13 mouse cellular contexts compared by ENCODE assay signal in genomic region chr2:93286321-93286720, GRCm38 (mm10). TPM values are rescaled to one million over a fixed set of nuclear protein-coding genes. Genes with fewer than 3 reads are reported as not detected.
DNase-seq lines count a peak whose midpoint lies in the region; ATAC-seq and TF ChIP-seq lines count a peak whose summit lies in the region.
"Had no signal": no experiment of that assay in that cellular context is flagged by ENCODE, and none has a peak within 500 bp of the region (broad histone marks: within the 10 kb centered on the region; RNA-seq: fewer than 3 reads in every experiment).

No protein-coding gene starts in this region.

- no peaks in the 10 kb centered on the region for H3K27me3 ChIP-seq in embryonic facial prominence, embryonic 10.5 days (replicated peaks; ENCODE audit: low read depth, poor library complexity, severe bottlenecking)
- no peaks in the 10 kb centered on the region for H3K27me3 ChIP-seq in hindbrain, embryonic 11.5 days (ENCODE audit: control insufficient read depth, insufficient read depth, low read length)
- H3K27me3 ChIP-seq in midbrain, embryonic 12.5 days, result no peaks in the 10 kb centered on the region
- no peaks in the 10 kb centered on the region for H3K27me3 ChIP-seq in heart, adult 2 months (ENCODE audit: control insufficient read depth, insufficient read depth, low read length)

- peaks cover 97% of the 10 kb centered on the region for H3K4me1 ChIP-seq in embryonic facial prominence, embryonic 10.5 days
- peaks cover 52% of the 10 kb centered on the region for H3K4me1 ChIP-seq in hindbrain, embryonic 11.5 days (replicated peaks; ENCODE audit: control insufficient read depth, insufficient read depth, low read length)
- peaks cover 91% of the 10 kb centered on the region for H3K4me1 ChIP-seq in midbrain, embryonic 12.5 days
- H3K4me1 ChIP-seq in heart, adult 2 months (ENCODE audit: control insufficient read depth, insufficient read depth, low read length), result peaks cover 7% of the 10 kb centered on the region

- H3K9ac ChIP-seq in hindbrain, embryonic 11.5 days (ENCODE audit: low read depth, low read length), result peak overlapping the region; percentile 32; the same call in 1 of the 2 replicates
- H3K9ac ChIP-seq in midbrain, embryonic 12.5 days (replicated peaks), result peak overlapping the region; percentile 34
- H3K9ac ChIP-seq in heart, adult 2 months (ENCODE audit: low read depth, low read length), result no peak overlapping the region
- H3K9ac ChIP-seq: limb, embryonic 13.5 days; lung, embryonic 14.5 days had no signal

- no peaks in the 10 kb centered on the region for H3K79me2 ChIP-seq in heart, adult 2 months (replicated peaks; ENCODE audit: control insufficient read depth, insufficient read depth, low read length)

- no peaks in the 10 kb centered on the region for H3K9me3 ChIP-seq in embryonic facial prominence, embryonic 10.5 days
- no peaks in the 10 kb centered on the region for H3K9me3 ChIP-seq in hindbrain, embryonic 11.5 days (ENCODE audit: control insufficient read depth, low read length)
- H3K9me3 ChIP-seq in midbrain, embryonic 12.5 days, result no peaks in the 10 kb centered on the region
- H3K9me3 ChIP-seq: limb, embryonic 13.5 days had no signal

- no peak overlapping the region for H3K4me2 ChIP-seq in hindbrain, embryonic 11.5 days (replicated peaks; ENCODE audit: low read depth, low read length)
- no peak overlapping the region for H3K4me2 ChIP-seq in midbrain, embryonic 12.5 days (replicated peaks)
- H3K4me2 ChIP-seq: limb, embryonic 13.5 days; lung, embryonic 14.5 days had no signal

- no peak for TF ChIP-seq EP300 in heart, adult 2 months (IDR thresholded peaks at IDR 0.05; ENCODE audit: insufficient read depth, low read depth, low read length)

- H3K36me3 ChIP-seq in embryonic facial prominence, embryonic 10.5 days (replicated peaks), result no peaks in the 10 kb centered on the region
- no peaks in the 10 kb centered on the region for H3K36me3 ChIP-seq in hindbrain, embryonic 11.5 days (ENCODE audit: control insufficient read depth, insufficient read depth, low read length)
- H3K36me3 ChIP-seq in midbrain, embryonic 12.5 days, result no peaks in the 10 kb centered on the region
- no peaks in the 10 kb centered on the region for H3K36me3 ChIP-seq in heart, adult 2 months (ENCODE audit: control insufficient read depth, insufficient read depth, low read length)
- H3K36me3 ChIP-seq: limb, embryonic 13.5 days had no signal

- DNase-seq in MN1 (ENCODE audit: low spot score), result peak; percentile 81
- DNase-seq in embryonic facial prominence, embryonic 10.5 days (ENCODE audit: low spot score), result no peak
- no peak for DNase-seq in hindbrain, embryonic 11.5 days (ENCODE audit: low spot score)
- no peak for DNase-seq in frontal cortex, adult 2 months (ENCODE audit: extremely low spot score in 1 of 2, low spot score in 1 of 2)
- no peak for DNase-seq in embryo, embryonic 10.5 days (ENCODE audit: low spot score)
- DNase-seq in heart, adult 2 months, result no peak
- no peak for DNase-seq in layer of hippocampus, adult 18-20 months (ENCODE audit: low spot score in 2 of 2)
- DNase-seq: cerebellum, postnatal 10 days; lung, embryonic 14.5 days had no signal

- no peak for TF ChIP-seq POLR2A in heart, adult 2 months (IDR thresholded peaks at IDR 0.05; ENCODE audit: insufficient read depth, low read depth, low read length)

- ATAC-seq in hindbrain, embryonic 11.5 days (ENCODE audit: low FRiP score), result no peak
- peak; percentile 17; the same call in 1 of the 2 replicates for ATAC-seq in midbrain, embryonic 12.5 days (ENCODE audit: low FRiP score, low read depth)
- ATAC-seq: inflammation-experienced regulatory T-cells, adult 6 months had no signal

- no peak overlapping the region for H3K4me3 ChIP-seq in embryonic facial prominence, embryonic 10.5 days
- no peak overlapping the region for H3K4me3 ChIP-seq in hindbrain, embryonic 11.5 days (ENCODE audit: low read depth, low read length)
- no peak overlapping the region for H3K4me3 ChIP-seq in midbrain, embryonic 12.5 days
- H3K4me3 ChIP-seq in heart, adult 2 months, result no peak overlapping the region
- H3K4me3 ChIP-seq: erythroblast, embryonic 14.5 days; limb, embryonic 13.5 days had no signal

- peak overlapping the region; percentile 83 for H3K27ac ChIP-seq in embryonic facial prominence, embryonic 10.5 days (replicated peaks)
- peak overlapping the region; percentile 79 for H3K27ac ChIP-seq in hindbrain, embryonic 11.5 days (ENCODE audit: low read depth, low read length)
- peak overlapping the region; percentile 89 for H3K27ac ChIP-seq in midbrain, embryonic 12.5 days (replicated peaks)
- H3K27ac ChIP-seq in heart, adult 2 months, result no peak overlapping the region
- H3K27ac ChIP-seq: limb, embryonic 13.5 days had no signal

- intact Hi-C loops in heart, adult 2 months (cut with DNase I), result no loop called here

- 30% methylated on average over 2 of the region's 2 CpGs for WGBS in embryonic facial prominence, embryonic 10.5 days
- WGBS in hindbrain, embryonic 11.5 days, result 35% methylated on average over 2 of the region's 2 CpGs
- WGBS in midbrain, embryonic 12.5 days, result 35% methylated on average over 1 of the region's 2 CpGs
- WGBS in heart, adult 2 months, result 32% methylated on average over 2 of the region's 2 CpGs

- TF ChIP-seq CTCF in heart, adult 2 months (IDR thresholded peaks at IDR 0.05), result no peak

RNA-seq across cellular contexts. Expression of gene Tspan18, which starts 48.0 kb away (rescaled TPM):
- 20.7 and 25.3 TPM in 2 replicates for polyA plus RNA-seq in embryonic facial prominence, embryonic 10.5 days (2016; fragmentation: Nextera tagmentation; extraction: Ambion mirVana)
- 61.0 and 71.4 TPM in 2 replicates for polyA plus RNA-seq in hindbrain, embryonic 11.5 days (2014; fragmentation: Nextera tagmentation; extraction: Ambion mirVana)
- 24.6 and 34.1 TPM in 2 replicates for polyA plus RNA-seq in midbrain, embryonic 12.5 days (2016; fragmentation: Nextera tagmentation; extraction: Ambion mirVana)
- 4.3 TPM in 2 replicates for polyA plus RNA-seq in frontal cortex, adult 2 months (2012; rRNA removed)
- 10 to 100 TPM in 1 of 2 experiments, 1 to 10 TPM in 1; 9.4 to 16.0 TPM for total RNA-seq in heart, adult 2 months (2021)
- polyA plus RNA-seq in heart, adult 2 months (2012; rRNA removed), result 21.3 and 23.8 TPM in 2 replicates
- total RNA-seq in layer of hippocampus, adult 18-20 months (2021), result 10 to 100 TPM; 27.8 to 31.3 TPM
- polyA plus RNA-seq: inflammation-experienced regulatory T-cells, adult 6 months had no signal
